Mouse (Mus musculus): ENCODE results near the gene Gm37240. TPM values are rescaled to one million over a fixed set of nuclear protein-coding genes. Genes with fewer than 3 reads are reported as not detected.

Gm37240 gene
- polyA plus RNA-seq, 1 experiment from 2014 or later, result 0.93 TPM

DNA sequence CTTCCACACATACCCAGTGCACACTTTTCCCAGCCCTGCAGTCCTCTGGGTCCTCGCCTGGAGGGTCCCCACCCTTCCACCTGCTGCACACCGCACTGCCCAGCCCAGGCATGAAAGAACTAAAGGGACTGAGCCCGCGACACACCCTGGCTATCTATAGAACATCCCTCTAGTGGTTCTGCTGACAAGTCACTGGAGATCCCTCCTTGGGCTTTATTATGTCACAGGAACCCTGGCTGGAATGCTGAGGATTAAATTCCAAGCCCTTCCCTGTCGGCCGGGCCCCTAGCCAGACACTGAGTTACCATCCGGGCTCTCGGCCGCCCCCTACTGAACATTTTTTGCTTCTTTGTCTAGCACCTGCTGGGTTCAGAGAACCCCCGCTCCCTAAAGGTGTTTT lies 612.2 kb downstream of the Gm37240 start:
- Histone ChIP-seq H3K27me3 (replicated peaks; ENCODE audit: control insufficient read depth, insufficient read depth, low read length) (no peaks in the 10 kb centered on the region), H3K9ac (ENCODE audit: low read depth, low read length) (no peak overlapping the region), H3K27ac (ENCODE audit: low read depth, low read length) (no peak overlapping the region), H3K4me3 (ENCODE audit: low read length) (no peak overlapping the region), H3K36me3 (ENCODE audit: control insufficient read depth, insufficient read depth, low read length) (no peaks in the 10 kb centered on the region), H3K4me2 (ENCODE audit: low read length) (no peak overlapping the region), H3K4me1 (ENCODE audit: control insufficient read depth, insufficient read depth, low read depth, low read length) (no peaks in the 10 kb centered on the region), H3K9me3 (ENCODE audit: control insufficient read depth, low read length) (no peaks in the 10 kb centered on the region)
- 55% methylated on average over 10 of the region's 10 CpGs for WGBS
- ATAC-seq, result no peak

DNA sequence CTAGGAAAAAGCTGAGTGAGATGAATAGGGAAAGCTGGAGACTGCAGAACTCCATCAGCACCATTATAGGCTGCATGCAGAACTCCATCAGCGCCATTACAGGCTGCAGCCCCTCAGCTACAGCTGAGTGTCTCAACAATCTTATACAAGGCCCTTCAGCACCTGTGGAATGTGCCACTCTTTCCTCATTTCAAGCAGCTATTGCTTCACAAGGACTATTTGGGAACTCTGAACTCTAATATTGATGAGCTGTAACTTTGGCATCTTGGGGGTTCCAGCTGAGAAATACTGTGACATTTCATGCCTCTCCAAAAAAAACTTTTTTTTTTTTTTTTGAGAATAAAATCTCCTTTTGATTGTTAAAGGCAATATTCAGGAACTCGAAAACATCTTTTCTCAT lies 615.8 kb downstream of the Gm37240 start:
- WGBS, result 98% methylated on average over 2 of the region's 2 CpGs

DNA sequence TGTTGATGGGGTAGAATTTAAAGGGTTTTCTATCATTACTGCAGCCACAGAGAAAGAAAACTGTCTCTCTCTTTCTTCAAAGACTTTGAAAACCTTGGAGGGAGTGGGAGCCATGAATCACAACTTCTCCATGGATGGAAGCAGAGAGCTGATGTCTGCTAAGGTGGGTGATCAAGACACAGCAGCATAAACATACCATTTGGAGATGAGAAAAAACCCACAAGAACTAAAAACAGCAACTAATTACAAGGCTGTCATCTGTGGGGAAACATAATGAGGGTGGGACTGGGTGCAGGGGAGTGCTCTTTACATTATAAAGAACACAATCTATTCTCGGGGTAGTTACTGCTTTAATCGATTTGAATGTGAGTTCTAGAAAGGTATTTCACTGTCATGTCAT lies 622.4 kb downstream of the Gm37240 start:
- H3K27me3 ChIP-seq (replicated peaks; ENCODE audit: control insufficient read depth, insufficient read depth, low read length), result no peaks in the 10 kb centered on the region
- H3K36me3 ChIP-seq (ENCODE audit: control insufficient read depth, insufficient read depth, low read length), result no peaks in the 10 kb centered on the region
- ATAC-seq, result no peak
- H3K9me3 ChIP-seq (ENCODE audit: control insufficient read depth, low read length), result no peaks in the 10 kb centered on the region
- H3K4me1 ChIP-seq (ENCODE audit: control insufficient read depth, insufficient read depth, low read depth, low read length), result no peaks in the 10 kb centered on the region
- H3K27ac ChIP-seq (ENCODE audit: low read depth, low read length), result no peak overlapping the region
- no peak overlapping the region for H3K4me3 ChIP-seq (ENCODE audit: low read length)
- no peak overlapping the region for H3K9ac ChIP-seq (ENCODE audit: low read depth, low read length)
- WGBS, result 74% methylated on average over 2 of the region's 2 CpGs
- H3K4me2 ChIP-seq (ENCODE audit: low read length), result no peak overlapping the region

More for the DNA sequence above, 615.8 kb downstream of the Gm37240 start:
- H3K36me3 ChIP-seq (ENCODE audit: control insufficient read depth, insufficient read depth, low read length), result no peaks in the 10 kb centered on the region
- H3K9me3 ChIP-seq (ENCODE audit: control insufficient read depth, low read length), result no peaks in the 10 kb centered on the region
- H3K27ac ChIP-seq (ENCODE audit: low read depth, low read length), result no peak overlapping the region
- no peaks in the 10 kb centered on the region for H3K4me1 ChIP-seq (ENCODE audit: control insufficient read depth, insufficient read depth, low read depth, low read length)
- H3K4me2 ChIP-seq (ENCODE audit: low read length), result no peak overlapping the region
- H3K27me3 ChIP-seq (replicated peaks; ENCODE audit: control insufficient read depth, insufficient read depth, low read length), result no peaks in the 10 kb centered on the region
- ATAC-seq, result no peak
- H3K9ac ChIP-seq (ENCODE audit: low read depth, low read length), result no peak overlapping the region
- no peak overlapping the region for H3K4me3 ChIP-seq (ENCODE audit: low read length)

DNA sequence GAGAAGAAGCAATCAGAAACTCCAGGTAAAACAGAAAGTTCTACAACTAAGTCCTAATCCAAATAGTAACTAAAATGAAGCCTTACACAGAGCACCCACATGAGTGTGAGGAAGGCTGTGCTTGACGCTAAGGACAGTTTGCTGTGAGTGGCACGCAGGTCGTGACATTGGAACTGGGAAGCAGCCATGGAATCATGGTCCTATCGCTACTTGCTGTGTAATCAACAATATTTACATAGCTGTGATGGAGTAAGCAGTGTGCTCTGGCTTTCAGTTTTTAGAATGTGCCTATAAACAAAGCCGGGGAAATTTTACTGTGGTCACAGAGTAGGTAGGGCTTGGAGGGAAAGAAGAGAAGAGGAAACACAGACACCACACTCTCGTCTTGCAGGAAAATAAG lies 622.8 kb downstream of the Gm37240 start:
- no peak overlapping the region for H3K4me2 ChIP-seq (ENCODE audit: low read length)
- H3K27me3 ChIP-seq (replicated peaks; ENCODE audit: control insufficient read depth, insufficient read depth, low read length), result no peaks in the 10 kb centered on the region
- ATAC-seq, result no peak
- no peak overlapping the region for H3K9ac ChIP-seq (ENCODE audit: low read depth, low read length)
- no peaks in the 10 kb centered on the region for H3K9me3 ChIP-seq (ENCODE audit: control insufficient read depth, low read length)
- H3K4me3 ChIP-seq (ENCODE audit: low read length), result no peak overlapping the region
- H3K36me3 ChIP-seq (ENCODE audit: control insufficient read depth, insufficient read depth, low read length), result no peaks in the 10 kb centered on the region
- no peak overlapping the region for H3K27ac ChIP-seq (ENCODE audit: low read depth, low read length)
- H3K4me1 ChIP-seq (ENCODE audit: control insufficient read depth, insufficient read depth, low read depth, low read length), result no peaks in the 10 kb centered on the region
- WGBS, result 87% methylated on average over 6 of the region's 6 CpGs

DNA sequence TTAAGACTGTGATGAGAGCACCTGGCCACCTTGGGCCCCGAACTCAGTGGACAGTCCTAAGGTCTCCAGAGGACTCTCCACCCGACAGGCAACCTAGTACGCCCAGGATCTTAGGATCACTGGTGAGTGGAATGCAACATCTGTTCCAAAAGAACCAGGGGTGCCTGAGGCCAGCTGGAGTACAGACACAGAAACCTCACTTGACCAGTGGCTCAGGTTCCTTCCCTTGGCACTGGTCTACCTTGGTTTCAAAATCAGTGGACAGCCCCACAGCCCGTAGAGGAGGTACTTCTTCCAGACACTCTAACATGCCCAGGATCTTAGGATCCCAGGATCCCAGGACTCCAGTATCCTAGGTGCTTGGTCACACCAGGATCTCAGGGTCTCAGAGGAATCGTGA lies 632.8 kb downstream of the Gm37240 start:
- 87% methylated on average over 5 of the region's 5 CpGs for WGBS
- no peaks in the 10 kb centered on the region for H3K9me3 ChIP-seq (ENCODE audit: control insufficient read depth, low read length)
- ATAC-seq, result no peak

DNA sequence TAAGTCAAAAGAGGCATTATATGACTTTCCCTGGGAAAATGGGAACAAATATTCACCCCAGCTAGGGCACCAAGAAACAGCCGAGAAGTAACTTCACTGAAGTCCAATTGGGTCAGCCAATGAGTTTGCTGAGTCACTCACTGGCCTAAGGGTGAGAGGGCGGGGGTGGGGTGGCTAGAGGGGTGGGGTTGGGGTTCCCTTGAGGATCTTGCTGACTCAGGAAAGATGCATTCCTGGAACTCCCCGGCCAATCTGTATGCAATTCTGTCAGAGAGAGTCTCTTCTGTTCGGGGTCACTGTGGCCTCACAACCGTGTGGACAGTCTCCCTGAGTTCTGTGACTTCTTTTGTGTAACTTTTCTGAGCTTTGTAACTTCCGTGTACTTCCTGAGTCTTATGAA lies 635.7 kb downstream of the Gm37240 start:
- H3K27me3 ChIP-seq (replicated peaks; ENCODE audit: control insufficient read depth, insufficient read depth, low read length), result no peaks in the 10 kb centered on the region
- no peaks in the 10 kb centered on the region for H3K9me3 ChIP-seq (ENCODE audit: control insufficient read depth, low read length)
- H3K4me3 ChIP-seq (ENCODE audit: low read length), result no peak overlapping the region
- H3K4me1 ChIP-seq (ENCODE audit: control insufficient read depth, insufficient read depth, low read depth, low read length), result no peaks in the 10 kb centered on the region
- H3K9ac ChIP-seq (ENCODE audit: low read depth, low read length), result no peak overlapping the region
- no peak overlapping the region for H3K4me2 ChIP-seq (ENCODE audit: low read length)
- 80% methylated on average over 6 of the region's 6 CpGs for WGBS
- H3K36me3 ChIP-seq (ENCODE audit: control insufficient read depth, insufficient read depth, low read length), result no peaks in the 10 kb centered on the region
- no peak overlapping the region for H3K27ac ChIP-seq (ENCODE audit: low read depth, low read length)
- no peak for ATAC-seq

More for the DNA sequence above, 632.8 kb downstream of the Gm37240 start:
- H3K4me3 ChIP-seq (ENCODE audit: low read length), result no peak overlapping the region
- no peaks in the 10 kb centered on the region for H3K4me1 ChIP-seq (ENCODE audit: control insufficient read depth, insufficient read depth, low read depth, low read length)
- H3K27me3 ChIP-seq (replicated peaks; ENCODE audit: control insufficient read depth, insufficient read depth, low read length), result no peaks in the 10 kb centered on the region
- no peak overlapping the region for H3K27ac ChIP-seq (ENCODE audit: low read depth, low read length)
- H3K36me3 ChIP-seq (ENCODE audit: control insufficient read depth, insufficient read depth, low read length), result no peaks in the 10 kb centered on the region
- H3K9ac ChIP-seq (ENCODE audit: low read depth, low read length), result no peak overlapping the region
- no peak overlapping the region for H3K4me2 ChIP-seq (ENCODE audit: low read length)

DNA sequence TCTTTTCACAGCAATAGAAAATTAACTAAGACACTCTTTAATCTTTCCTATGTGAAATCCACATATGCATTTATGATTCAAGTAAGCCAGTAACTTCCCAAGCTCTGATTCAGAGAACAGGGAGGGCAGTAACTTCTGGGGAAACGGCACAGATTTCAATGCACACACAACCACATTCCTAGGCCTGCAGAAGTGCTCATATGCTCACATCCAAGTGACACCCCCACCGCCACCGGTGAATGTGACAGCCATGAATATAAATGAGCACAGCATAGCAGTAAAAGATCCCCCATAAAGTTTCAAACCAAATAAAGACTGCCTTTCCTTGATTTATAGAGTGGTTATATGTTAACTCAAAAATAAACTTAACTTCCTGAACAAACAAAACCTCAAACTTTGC lies 641.2 kb downstream of the Gm37240 start:
- ATAC-seq, result no peak
- H3K9me3 ChIP-seq (ENCODE audit: control insufficient read depth, low read length), result no peaks in the 10 kb centered on the region
- 86% methylated on average over 3 of the region's 3 CpGs for WGBS
- no peak overlapping the region for H3K4me3 ChIP-seq (ENCODE audit: low read length)
- no peaks in the 10 kb centered on the region for H3K4me1 ChIP-seq (ENCODE audit: control insufficient read depth, insufficient read depth, low read depth, low read length)
- no peaks in the 10 kb centered on the region for H3K36me3 ChIP-seq (ENCODE audit: control insufficient read depth, insufficient read depth, low read length)
- no peak overlapping the region for H3K4me2 ChIP-seq (ENCODE audit: low read length)
- no peaks in the 10 kb centered on the region for H3K27me3 ChIP-seq (replicated peaks; ENCODE audit: control insufficient read depth, insufficient read depth, low read length)
- H3K27ac ChIP-seq (ENCODE audit: low read depth, low read length), result no peak overlapping the region
- H3K9ac ChIP-seq (ENCODE audit: low read depth, low read length), result no peak overlapping the region

DNA sequence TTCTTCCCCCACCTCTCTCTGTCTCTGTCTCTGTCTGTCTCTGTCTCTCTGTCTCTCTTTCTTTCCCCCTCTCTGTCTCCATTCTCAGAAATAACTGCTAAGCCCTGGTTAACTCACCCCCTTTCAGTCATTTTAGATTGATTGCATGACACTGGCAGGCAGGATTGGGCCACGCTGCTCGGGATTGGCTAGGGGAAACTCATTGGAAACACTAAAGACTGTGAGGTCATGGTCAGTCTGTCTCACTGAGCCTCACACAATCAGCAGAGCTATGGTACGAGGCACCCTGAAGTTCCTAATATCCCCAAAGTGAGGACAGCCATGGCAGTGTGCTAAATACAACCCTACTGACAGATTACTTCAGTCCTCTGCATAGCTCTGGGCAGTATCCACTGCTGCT lies 650.8 kb downstream of the Gm37240 start:
- H3K27me3 ChIP-seq (replicated peaks; ENCODE audit: control insufficient read depth, insufficient read depth, low read length), result no peaks in the 10 kb centered on the region
- no peak overlapping the region for H3K4me2 ChIP-seq (ENCODE audit: low read length)
- no peak overlapping the region for H3K4me3 ChIP-seq (ENCODE audit: low read length)
- no peaks in the 10 kb centered on the region for H3K36me3 ChIP-seq (ENCODE audit: control insufficient read depth, insufficient read depth, low read length)
- H3K9me3 ChIP-seq (ENCODE audit: control insufficient read depth, low read length), result no peaks in the 10 kb centered on the region
- 74% methylated on average over 3 of the region's 3 CpGs for WGBS
- no peak overlapping the region for H3K9ac ChIP-seq (ENCODE audit: low read depth, low read length)
- H3K27ac ChIP-seq (ENCODE audit: low read depth, low read length), result no peak overlapping the region
- H3K4me1 ChIP-seq (ENCODE audit: control insufficient read depth, insufficient read depth, low read depth, low read length), result no peaks in the 10 kb centered on the region
- ATAC-seq, result no peak

DNA sequence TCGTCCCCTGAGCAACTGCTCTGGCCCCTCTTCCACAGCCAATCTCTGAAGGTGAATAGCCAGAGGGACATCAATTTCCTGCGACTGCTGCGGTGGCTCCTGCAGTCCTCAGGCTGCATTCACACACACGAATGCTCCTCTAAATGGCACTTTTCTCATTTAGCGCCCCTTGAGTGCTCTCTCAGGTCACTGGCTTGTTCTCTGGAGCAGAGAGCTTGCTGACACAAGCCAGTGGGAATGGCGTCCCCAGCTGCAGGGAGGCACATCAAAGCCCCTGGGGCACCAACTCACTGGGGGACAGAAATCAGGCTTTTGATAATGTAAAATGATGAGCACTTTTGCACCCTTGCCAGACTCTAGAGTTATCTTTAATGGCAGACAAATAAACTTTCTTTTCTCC lies 654.5 kb downstream of the Gm37240 start:
- WGBS, result 53% methylated on average over 6 of the region's 6 CpGs
- ATAC-seq, result no peak
- Histone ChIP-seq H3K27me3 (replicated peaks; ENCODE audit: control insufficient read depth, insufficient read depth, low read length) (no peaks in the 10 kb centered on the region), H3K4me3 (ENCODE audit: low read length) (no peak overlapping the region), H3K36me3 (ENCODE audit: control insufficient read depth, insufficient read depth, low read length) (no peaks in the 10 kb centered on the region), H3K27ac (ENCODE audit: low read depth, low read length) (no peak overlapping the region), H3K9ac (ENCODE audit: low read depth, low read length) (no peak overlapping the region), H3K9me3 (ENCODE audit: control insufficient read depth, low read length) (no peaks in the 10 kb centered on the region), H3K4me1 (ENCODE audit: control insufficient read depth, insufficient read depth, low read depth, low read length) (no peaks in the 10 kb centered on the region), H3K4me2 (ENCODE audit: low read length) (no peak overlapping the region)

DNA sequence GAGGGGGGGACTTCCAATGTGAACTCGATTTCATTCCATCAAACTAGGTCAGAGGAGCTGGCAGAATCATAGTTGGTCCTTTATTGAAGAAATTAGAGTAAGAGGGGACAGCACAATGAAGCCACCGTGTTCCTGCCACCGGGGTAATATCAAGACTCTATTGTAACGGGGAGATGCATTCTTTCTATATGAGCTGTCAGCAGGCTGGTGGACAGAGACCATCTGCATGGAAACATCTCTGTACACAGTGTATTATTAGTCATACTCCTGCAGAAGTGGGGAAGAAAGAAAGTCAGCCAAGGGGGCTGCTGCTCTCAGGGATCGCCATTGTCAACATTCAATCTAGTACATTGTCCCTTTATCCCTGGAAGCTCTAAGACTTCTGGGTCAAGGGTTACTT lies 665.3 kb downstream of the Gm37240 start:
- H3K4me1 ChIP-seq (ENCODE audit: control insufficient read depth, insufficient read depth, low read depth, low read length), result no peaks in the 10 kb centered on the region
- H3K36me3 ChIP-seq (ENCODE audit: control insufficient read depth, insufficient read depth, low read length), result no peaks in the 10 kb centered on the region
- no peak for ATAC-seq
- H3K4me3 ChIP-seq (ENCODE audit: low read length), result no peak overlapping the region
- H3K9me3 ChIP-seq (ENCODE audit: control insufficient read depth, low read length), result no peaks in the 10 kb centered on the region
- 72% methylated on average over 5 of the region's 5 CpGs for WGBS
- H3K4me2 ChIP-seq (ENCODE audit: low read length), result no peak overlapping the region
- H3K9ac ChIP-seq (ENCODE audit: low read depth, low read length), result no peak overlapping the region
- no peak overlapping the region for H3K27ac ChIP-seq (ENCODE audit: low read depth, low read length)
- H3K27me3 ChIP-seq (replicated peaks; ENCODE audit: control insufficient read depth, insufficient read depth, low read length), result no peaks in the 10 kb centered on the region

Data from hindbrain, embryonic 16.5 days (tissue).